Mouse (Mus musculus): ENCODE data around the gene Hic2.

Hic2 gene

GRCm38 (mm10) chr16:17233702-17234498 is 528 bp downstream of the Hic2 start:
- peak; percentile 48 to 77 for DNase-seq (ENCODE audit: inconsistent age in 2 of 2, low spot score in 1 of 2)

- peak in 1 of 2 experiments; percentile 68 for DNase-seq (ENCODE audit: inconsistent age in 2 of 2, low spot score in 1 of 2)
These were observed 1.1 kb downstream of the Hic2 start for GRCm38 (mm10) chr16:17234499-17234895.

- peak in 1 of 2 experiments; percentile 66 for DNase-seq (ENCODE audit: inconsistent age in 2 of 2, low spot score in 1 of 2)
These were observed 1.7 kb downstream of the Hic2 start for GRCm38 (mm10) chr16:17234916-17235665.

- no peak for DNase-seq (ENCODE audit: inconsistent age in 2 of 2, low spot score in 1 of 2)
These were observed 4.3 kb downstream of the Hic2 start for GRCm38 (mm10) chr16:17237634-17238033.

GRCm38 (mm10) chr16:17239409-17239808 is 6.0 kb downstream of the Hic2 start:
- no peak for DNase-seq (ENCODE audit: inconsistent age in 2 of 2, low spot score in 1 of 2)

GRCm38 (mm10) chr16:17243731-17244130 is 10.4 kb downstream of the Hic2 start:
- DNase-seq (ENCODE audit: inconsistent age in 2 of 2, low spot score in 1 of 2): no peak

- no peak for DNase-seq (ENCODE audit: inconsistent age in 2 of 2, low spot score in 1 of 2)
These were observed 11.6 kb downstream of the Hic2 start for GRCm38 (mm10) chr16:17244996-17245395.

- peak in 1 of 2 experiments; percentile 58 for DNase-seq (ENCODE audit: inconsistent age in 2 of 2, low spot score in 1 of 2)
These were observed 14.4 kb downstream of the Hic2 start for GRCm38 (mm10) chr16:17247727-17248126.

- DNase-seq (ENCODE audit: inconsistent age in 2 of 2, low spot score in 1 of 2): peak; percentile 76 to 89
These were observed 15.8 kb downstream of the Hic2 start for GRCm38 (mm10) chr16:17249135-17249534.

GRCm38 (mm10) chr16:17251539-17251938 is 18.2 kb downstream of the Hic2 start:
- peak; percentile 74 to 95 for DNase-seq (ENCODE audit: inconsistent age in 2 of 2, low spot score in 1 of 2)

- DNase-seq (ENCODE audit: inconsistent age in 2 of 2, low spot score in 1 of 2): no peak
These were observed 18.8 kb downstream of the Hic2 start for GRCm38 (mm10) chr16:17252086-17252726.

GRCm38 (mm10) chr16:17252841-17253240 is 19.5 kb downstream of the Hic2 start:
- DNase-seq (ENCODE audit: inconsistent age in 2 of 2, low spot score in 1 of 2): no peak

- no peak for DNase-seq (ENCODE audit: inconsistent age in 2 of 2, low spot score in 1 of 2)
These were observed 20.7 kb downstream of the Hic2 start for GRCm38 (mm10) chr16:17254005-17254597.

- DNase-seq (ENCODE audit: inconsistent age in 2 of 2, low spot score in 1 of 2): no peak
These were observed 21.9 kb downstream of the Hic2 start for GRCm38 (mm10) chr16:17255270-17255669.

- peak in 1 of 2 experiments; percentile 52 for DNase-seq (ENCODE audit: inconsistent age in 2 of 2, low spot score in 1 of 2)
These were observed 24.0 kb downstream of the Hic2 start for GRCm38 (mm10) chr16:17257359-17257821.

GRCm38 (mm10) chr16:17258917-17259316 is 25.5 kb downstream of the Hic2 start:
- no peak for DNase-seq (ENCODE audit: inconsistent age in 2 of 2, low spot score in 1 of 2)

- no peak for DNase-seq (ENCODE audit: inconsistent age in 2 of 2, low spot score in 1 of 2)
These were observed 28.0 kb downstream of the Hic2 start for GRCm38 (mm10) chr16:17261341-17261740.

- no peak for DNase-seq (ENCODE audit: inconsistent age in 2 of 2, low spot score in 1 of 2)
These were observed 32.7 kb downstream of the Hic2 start for GRCm38 (mm10) chr16:17266113-17266512.

GRCm38 (mm10) chr16:17267937-17268336 is 34.6 kb downstream of the Hic2 start:
- no peak for DNase-seq (ENCODE audit: inconsistent age in 2 of 2, low spot score in 1 of 2)

GRCm38 (mm10) chr16:17269872-17270271 is 36.5 kb downstream of the Hic2 start:
- no peak for DNase-seq (ENCODE audit: inconsistent age in 2 of 2, low spot score in 1 of 2)

GRCm38 (mm10) chr16:17271124-17271523 is 37.8 kb downstream of the Hic2 start:
- DNase-seq (ENCODE audit: inconsistent age in 2 of 2, low spot score in 1 of 2): peak; percentile 34 to 81
